ENCODE assay signal across 26 mouse cellular contexts in the genomic region with DNA sequence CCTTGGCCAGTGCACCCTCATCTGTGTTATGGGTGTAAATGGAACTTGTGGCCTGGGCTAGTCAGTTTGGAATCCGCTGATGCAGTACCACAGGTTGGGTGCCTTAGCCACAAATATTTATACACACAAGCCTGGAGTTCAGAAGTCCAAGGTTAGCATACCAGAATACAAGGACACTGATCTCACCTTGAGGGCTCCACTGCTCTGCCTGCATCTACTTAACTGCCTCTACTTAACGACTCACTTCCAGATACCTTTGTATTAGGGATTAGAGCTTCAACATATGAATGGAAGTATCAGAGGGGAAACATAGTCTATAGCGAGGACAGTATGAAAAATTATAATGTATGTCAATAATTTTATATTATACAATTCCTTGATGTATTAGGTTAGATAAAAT. TPM values are rescaled to one million over a fixed set of nuclear protein-coding genes. Genes with fewer than 3 reads are reported as not detected.
"Had no signal": no experiment of that assay in that cellular context is flagged by ENCODE, and none has a peak within 500 bp of the region (broad histone marks: within the 10 kb centered on the region; RNA-seq: fewer than 3 reads in every experiment).

No protein-coding gene starts in this region.

- H3K4me1 ChIP-seq: megakaryocyte, embryonic 14.5 days; midbrain, embryonic 13.5 days; midbrain, embryonic 15.5 days; neural tube, embryonic 15.5 days had no signal

- H3K27ac ChIP-seq: lung, embryonic 15.5 days; macrophage; midbrain, embryonic 13.5 days; midbrain, embryonic 15.5 days; neural tube, embryonic 13.5 days; neural tube, embryonic 15.5 days had no signal

- DNase-seq: liver, postnatal 0 days; lung, adult 2 months; lung, postnatal 14 days; lung, postnatal 36 days; retina, postnatal 1 day; right cerebral cortex, adult 18-20 months; right cerebral cortex, postnatal 25 days; right cerebral cortex, postnatal 4 days; spleen, adult 18-20 months; thymus, adult 18-20 months; thymus, postnatal 14 days; thymus, postnatal 36 days had no signal

- H3K4me3 ChIP-seq: lung, embryonic 15.5 days; megakaryocyte, embryonic 14.5 days; midbrain, embryonic 13.5 days; midbrain, embryonic 15.5 days; myocyte; neural tube, embryonic 13.5 days; neural tube, embryonic 15.5 days had no signal

- H3K36me3 ChIP-seq: lung, embryonic 15.5 days; midbrain, embryonic 13.5 days; midbrain, embryonic 15.5 days; neural tube, embryonic 13.5 days; neural tube, embryonic 15.5 days had no signal

RNA-seq across cellular contexts. Expression of a gene that starts 57.5 kb away (rescaled TPM):
- total RNA-seq: megakaryocyte progenitor cell, adult 5-6 weeks had no signal
- polyA plus RNA-seq: liver, postnatal 0 days; lung, adult 2 months; macrophage; midbrain, embryonic 11.5 days; midbrain, embryonic 13.5 days; midbrain, embryonic 15.5 days; myocyte; neural tube, embryonic 11.5 days; neural tube, embryonic 13.5 days; neural tube, embryonic 15.5 days; stomach, embryonic 14.5 days; stomach, embryonic 16.5 days; thymus, postnatal 0 days had no signal
